Mouse (Mus musculus): ENCODE results near the gene Asb13. TPM values are rescaled to one million over a fixed set of nuclear protein-coding genes. Genes with fewer than 3 reads are reported as not detected.

Asb13 gene
- polyA plus RNA-seq, 1 experiment = 5.1 TPM

DNA sequence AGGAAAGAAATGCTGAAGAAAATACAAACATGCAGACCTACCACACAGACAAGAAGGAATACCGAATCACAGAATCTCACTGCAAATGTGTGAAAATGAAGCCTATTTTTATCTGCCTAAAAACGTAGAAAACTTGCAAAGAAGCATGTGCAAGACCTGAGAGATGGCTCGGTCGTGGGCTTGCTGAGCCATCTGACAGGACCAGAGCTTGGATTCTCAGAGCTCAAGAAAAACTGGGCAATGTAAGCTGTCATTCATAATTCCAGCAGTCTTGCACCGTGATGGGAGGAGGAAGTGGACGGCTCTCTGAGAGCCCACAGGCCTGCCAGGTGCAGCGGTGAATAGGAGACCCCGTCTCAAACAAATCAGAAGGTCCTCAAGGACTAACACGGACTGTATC, 1.3 kb upstream of the Asb13 start:
- TF ChIP-seq CTCF (IDR thresholded peaks at IDR 0.05; ENCODE audit: borderline replicate concordance, insufficient read depth, low read length) (no peak), POLR2A (IDR thresholded peaks at IDR 0.05; ENCODE audit: low read depth, low read length) (no peak)
- H3K27ac ChIP-seq (ENCODE audit: insufficient read depth, low read length) = no peak overlapping the region
- no peak overlapping the region for H3K4me3 ChIP-seq (ENCODE audit: insufficient read depth, low read length)
- no peaks in the 10 kb centered on the region for H3K4me1 ChIP-seq (ENCODE audit: control insufficient read depth, insufficient read depth, low read length)

DNA sequence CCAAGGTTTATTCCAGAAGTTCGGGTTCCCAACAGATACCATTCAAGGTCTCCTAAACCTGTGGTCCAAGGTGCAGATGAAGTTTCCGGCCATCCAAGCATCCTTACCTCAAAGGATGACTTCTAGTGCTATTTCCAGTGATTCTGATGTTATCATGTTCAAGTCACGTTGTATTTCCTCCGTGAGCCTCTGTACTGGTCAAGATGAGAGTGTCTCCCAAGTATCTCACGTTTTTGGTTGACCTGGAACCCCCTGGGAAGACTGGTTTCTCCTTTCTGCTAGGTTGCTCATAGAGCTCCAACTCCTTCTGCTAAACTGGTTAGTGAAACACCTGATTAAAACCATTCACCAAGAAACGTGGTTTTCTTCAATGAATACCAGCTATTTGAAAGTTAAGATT, 701 bp upstream of the Asb13 start:
- H3K27ac ChIP-seq (ENCODE audit: insufficient read depth, low read length) = no peak overlapping the region
- no peak overlapping the region for H3K4me3 ChIP-seq (ENCODE audit: insufficient read depth, low read length)
- TF ChIP-seq POLR2A (IDR thresholded peaks at IDR 0.05; ENCODE audit: low read depth, low read length) = no peak
- no peak for TF ChIP-seq CTCF (IDR thresholded peaks at IDR 0.05; ENCODE audit: borderline replicate concordance, insufficient read depth, low read length)
- H3K4me1 ChIP-seq (ENCODE audit: control insufficient read depth, insufficient read depth, low read length) = no peaks in the 10 kb centered on the region

DNA sequence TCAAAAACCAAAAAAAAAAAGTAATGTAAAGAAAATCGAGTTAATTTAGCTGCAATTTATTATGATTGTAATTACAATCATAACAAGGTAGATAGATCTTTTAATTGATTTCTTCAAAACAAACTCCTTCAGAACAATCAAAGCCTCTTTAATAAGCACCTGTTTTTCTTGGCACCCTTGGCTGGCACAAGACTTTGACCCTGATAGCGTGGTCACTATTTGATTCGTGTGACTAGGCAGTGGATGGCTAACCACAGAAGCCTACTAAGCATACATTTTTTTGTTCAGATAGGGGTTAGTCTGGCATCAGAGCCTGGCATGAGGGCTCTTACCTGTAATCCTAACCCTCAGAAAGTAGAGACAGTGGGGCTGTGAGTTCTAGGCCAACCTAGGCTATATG, 1.2 kb downstream of the Asb13 start:
- TF ChIP-seq CTCF (IDR thresholded peaks at IDR 0.05; ENCODE audit: borderline replicate concordance, insufficient read depth, low read length) (no peak), POLR2A (IDR thresholded peaks at IDR 0.05; ENCODE audit: low read depth, low read length) (no peak)
- Histone ChIP-seq H3K4me3 (ENCODE audit: insufficient read depth, low read length) (no peak overlapping the region), H3K27ac (ENCODE audit: insufficient read depth, low read length) (no peak overlapping the region), H3K4me1 (ENCODE audit: control insufficient read depth, insufficient read depth, low read length) (no peaks in the 10 kb centered on the region)

DNA sequence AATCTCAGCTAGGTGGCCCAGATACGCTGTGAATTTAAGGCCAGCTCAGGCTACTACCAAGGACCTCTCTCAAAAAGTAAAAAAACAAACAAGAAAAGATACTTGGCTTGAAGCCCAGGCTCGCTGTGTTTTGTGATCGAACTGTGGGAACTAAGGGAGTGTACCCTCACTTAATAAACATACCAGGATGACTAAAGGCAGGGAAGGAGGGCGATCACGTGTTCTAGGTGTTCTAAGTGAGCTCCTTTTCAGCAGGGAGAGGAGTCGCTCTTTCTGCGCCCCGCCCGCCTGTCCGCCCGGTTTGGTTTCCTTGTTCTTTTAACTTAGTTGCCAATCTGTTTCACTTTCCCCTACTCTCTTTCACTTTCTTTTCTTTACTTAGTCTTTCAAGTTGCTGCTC, 3.0 kb downstream of the Asb13 start:
- TF ChIP-seq CTCF (IDR thresholded peaks at IDR 0.05; ENCODE audit: borderline replicate concordance, insufficient read depth, low read length) (no peak), POLR2A (IDR thresholded peaks at IDR 0.05; ENCODE audit: low read depth, low read length) (no peak)
- no peak overlapping the region for H3K27ac ChIP-seq (ENCODE audit: insufficient read depth, low read length)

DNA sequence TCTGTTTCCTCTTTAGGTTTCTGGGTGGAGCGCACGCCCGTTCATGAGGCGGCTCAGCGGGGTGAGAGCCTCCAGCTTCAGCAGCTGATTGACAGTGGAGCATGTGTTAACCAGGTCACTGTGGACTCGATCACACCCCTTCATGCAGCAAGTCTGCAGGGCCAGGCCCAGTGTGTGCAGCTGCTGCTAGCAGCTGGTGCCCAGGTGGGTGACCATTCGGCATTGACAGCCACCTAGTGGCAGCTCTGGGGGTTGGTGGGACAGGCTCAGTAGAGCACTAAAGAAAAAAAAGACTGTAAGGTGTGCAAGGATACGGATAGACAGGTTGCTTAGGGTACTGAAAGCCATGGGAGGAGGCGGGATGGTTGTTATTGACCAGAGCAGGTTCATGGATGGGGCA, 8.2 kb downstream of the Asb13 start:
- no peak overlapping the region for H3K27ac ChIP-seq (ENCODE audit: insufficient read depth, low read length)
- TF ChIP-seq POLR2A (IDR thresholded peaks at IDR 0.05; ENCODE audit: low read depth, low read length) (no peak), CTCF (IDR thresholded peaks at IDR 0.05; ENCODE audit: borderline replicate concordance, insufficient read depth, low read length) (no peak)
- no peaks in the 10 kb centered on the region for H3K4me1 ChIP-seq (ENCODE audit: control insufficient read depth, insufficient read depth, low read length)
- no peak overlapping the region for H3K4me3 ChIP-seq (ENCODE audit: insufficient read depth, low read length)

More for the DNA sequence above, 3.0 kb downstream of the Asb13 start:
- H3K4me1 ChIP-seq (ENCODE audit: control insufficient read depth, insufficient read depth, low read length) = no peaks in the 10 kb centered on the region
- no peak overlapping the region for H3K4me3 ChIP-seq (ENCODE audit: insufficient read depth, low read length)

DNA sequence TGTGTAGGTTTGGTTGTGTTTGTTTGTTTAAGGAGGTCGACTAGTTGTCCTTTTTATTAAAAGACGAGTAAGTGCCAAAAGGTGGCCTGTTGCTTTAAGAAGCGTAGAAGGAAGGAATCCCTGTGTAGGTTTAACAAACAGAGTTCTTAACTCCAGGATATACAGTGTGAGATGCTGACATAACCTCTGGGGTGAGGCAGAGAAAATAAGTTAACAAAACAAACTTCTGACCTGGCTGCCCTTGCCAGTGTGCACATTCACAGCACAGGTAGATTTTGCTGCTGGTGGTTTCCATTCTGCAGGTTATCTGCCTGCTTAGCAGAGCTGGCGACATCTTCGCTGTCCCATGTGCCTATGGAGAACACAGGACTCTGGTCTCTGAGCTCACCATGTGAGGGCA, 8.7 kb downstream of the Asb13 start:
- no peak overlapping the region for H3K4me3 ChIP-seq (ENCODE audit: insufficient read depth, low read length)
- H3K27ac ChIP-seq (ENCODE audit: insufficient read depth, low read length) = no peak overlapping the region
- TF ChIP-seq CTCF (IDR thresholded peaks at IDR 0.05; ENCODE audit: borderline replicate concordance, insufficient read depth, low read length) = no peak
- TF ChIP-seq POLR2A (IDR thresholded peaks at IDR 0.05; ENCODE audit: low read depth, low read length) = no peak
- no peaks in the 10 kb centered on the region for H3K4me1 ChIP-seq (ENCODE audit: control insufficient read depth, insufficient read depth, low read length)

DNA sequence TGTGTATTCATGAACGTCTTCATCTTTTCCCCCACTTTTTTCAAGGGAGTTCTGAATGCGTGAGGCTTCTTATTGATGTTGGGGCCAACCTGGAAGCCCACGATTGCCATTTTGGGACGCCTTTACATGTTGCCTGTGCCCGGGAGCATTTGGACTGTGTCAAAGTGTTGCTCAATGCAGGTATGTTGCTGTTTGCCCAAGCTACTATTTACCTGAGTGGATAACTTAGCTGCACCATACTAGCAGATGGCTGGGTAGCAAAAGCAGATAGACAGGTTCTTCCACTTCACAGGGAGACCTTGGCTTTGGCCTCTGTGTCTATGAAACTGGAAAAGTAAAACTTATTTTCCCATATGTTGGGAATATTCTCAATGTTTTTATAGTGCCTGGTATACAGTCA, 11.0 kb downstream of the Asb13 start:
- TF ChIP-seq POLR2A (IDR thresholded peaks at IDR 0.05; ENCODE audit: low read depth, low read length) (no peak), CTCF (IDR thresholded peaks at IDR 0.05; ENCODE audit: borderline replicate concordance, insufficient read depth, low read length) (no peak)
- no peak overlapping the region for H3K4me3 ChIP-seq (ENCODE audit: insufficient read depth, low read length)
- H3K27ac ChIP-seq (ENCODE audit: insufficient read depth, low read length) = no peak overlapping the region
- H3K4me1 ChIP-seq (ENCODE audit: control insufficient read depth, insufficient read depth, low read length) = no peaks in the 10 kb centered on the region

DNA sequence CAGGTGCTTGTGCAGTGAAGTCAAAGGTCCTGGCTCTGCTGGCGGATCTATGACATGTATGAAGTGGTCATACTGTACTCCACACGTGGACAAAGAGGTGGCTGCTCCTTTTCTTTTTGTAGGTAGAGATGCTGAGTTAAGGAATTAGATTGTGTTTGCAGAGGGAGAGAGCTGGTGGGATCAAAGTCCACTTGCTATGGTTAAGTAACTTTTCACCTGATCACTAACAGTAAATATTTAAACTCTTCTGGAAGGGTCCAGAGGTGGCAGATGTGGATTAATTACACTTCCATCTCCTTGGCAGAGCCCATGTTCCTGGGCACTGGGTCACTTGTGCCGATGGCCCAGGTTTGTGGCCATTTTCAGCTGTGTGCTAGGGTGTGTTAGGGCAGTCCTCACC, 12.1 kb downstream of the Asb13 start:
- no peaks in the 10 kb centered on the region for H3K4me1 ChIP-seq (ENCODE audit: control insufficient read depth, insufficient read depth, low read length)
- TF ChIP-seq CTCF (IDR thresholded peaks at IDR 0.05; ENCODE audit: borderline replicate concordance, insufficient read depth, low read length) (no peak), POLR2A (IDR thresholded peaks at IDR 0.05; ENCODE audit: low read depth, low read length) (no peak)

DNA sequence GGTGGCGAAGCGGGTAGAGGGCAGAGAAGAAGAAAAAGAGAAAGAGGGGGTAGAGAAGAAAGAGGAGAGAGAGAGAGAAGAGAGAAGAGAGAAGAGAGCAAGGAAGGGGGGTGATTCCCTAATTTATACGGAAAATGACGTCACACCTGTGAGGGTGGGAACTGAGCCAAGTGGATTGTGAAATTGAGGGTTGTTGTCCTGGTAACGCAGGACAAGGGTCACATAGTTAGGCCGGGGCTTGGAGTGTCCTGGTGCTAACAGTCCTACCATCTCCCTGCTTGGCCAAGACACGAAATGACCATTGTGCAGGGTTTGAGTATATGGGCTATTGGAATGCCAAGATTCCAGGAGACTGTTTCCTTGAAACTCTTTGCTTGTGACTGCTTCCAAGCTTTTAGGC, 12.7 kb downstream of the Asb13 start:
- Histone ChIP-seq H3K4me3 (ENCODE audit: insufficient read depth, low read length) (no peak overlapping the region), H3K27ac (ENCODE audit: insufficient read depth, low read length) (no peak overlapping the region), H3K4me1 (ENCODE audit: control insufficient read depth, insufficient read depth, low read length) (no peaks in the 10 kb centered on the region)

More for the DNA sequence above, 12.1 kb downstream of the Asb13 start:
- Histone ChIP-seq H3K4me3 (ENCODE audit: insufficient read depth, low read length) (no peak overlapping the region), H3K27ac (ENCODE audit: insufficient read depth, low read length) (no peak overlapping the region)

DNA sequence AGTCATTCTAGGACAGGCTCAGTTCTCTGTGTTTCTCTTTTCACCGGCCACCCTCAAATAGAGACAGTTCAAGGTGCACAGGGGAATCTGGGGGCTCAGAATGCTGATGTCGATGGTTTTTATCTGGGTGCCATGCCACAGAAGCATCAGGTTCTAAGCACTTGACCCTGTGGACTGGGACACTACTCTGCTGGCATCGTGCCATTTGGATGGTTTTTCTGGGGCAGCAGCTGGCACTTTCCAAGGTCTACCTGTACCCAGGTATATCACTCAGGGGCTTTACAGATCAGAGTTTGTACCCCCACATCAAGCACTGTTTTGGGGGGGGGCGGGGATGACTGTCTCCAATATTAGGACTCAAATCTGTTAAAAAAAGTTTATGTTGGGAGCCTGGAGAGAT, 16.7 kb downstream of the Asb13 start:
- H3K27ac ChIP-seq (ENCODE audit: insufficient read depth, low read length) = no peak overlapping the region
- H3K4me3 ChIP-seq (ENCODE audit: insufficient read depth, low read length) = no peak overlapping the region
- H3K4me1 ChIP-seq (ENCODE audit: control insufficient read depth, insufficient read depth, low read length) = no peaks in the 10 kb centered on the region
- TF ChIP-seq CTCF (IDR thresholded peaks at IDR 0.05; ENCODE audit: borderline replicate concordance, insufficient read depth, low read length) (no peak), POLR2A (IDR thresholded peaks at IDR 0.05; ENCODE audit: low read depth, low read length) (no peak)

More for the DNA sequence above, 12.7 kb downstream of the Asb13 start:
- no peak for TF ChIP-seq POLR2A (IDR thresholded peaks at IDR 0.05; ENCODE audit: low read depth, low read length)
- TF ChIP-seq CTCF (IDR thresholded peaks at IDR 0.05; ENCODE audit: borderline replicate concordance, insufficient read depth, low read length) = no peak

DNA sequence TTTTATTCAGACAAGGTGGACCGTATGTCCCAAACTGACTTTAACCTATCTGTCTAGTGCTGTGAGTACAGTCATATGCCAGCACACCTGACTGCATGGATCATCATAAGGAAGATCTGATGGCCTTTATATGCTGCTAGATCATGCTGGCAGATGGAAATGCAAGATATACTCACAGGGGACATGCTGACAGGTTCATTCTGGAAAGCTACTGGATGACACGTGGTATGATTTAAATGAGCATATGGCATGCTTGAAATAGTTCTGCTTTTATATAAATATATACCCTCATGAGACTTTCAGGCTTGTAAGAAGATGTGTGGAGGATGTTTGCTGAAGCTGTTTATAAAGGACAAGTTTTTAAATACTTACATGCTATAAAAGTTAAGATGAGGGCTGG, 20.6 kb downstream of the Asb13 start:
- H3K4me1 ChIP-seq (ENCODE audit: control insufficient read depth, insufficient read depth, low read length) = no peaks in the 10 kb centered on the region
- TF ChIP-seq POLR2A (IDR thresholded peaks at IDR 0.05; ENCODE audit: low read depth, low read length) (no peak), CTCF (IDR thresholded peaks at IDR 0.05; ENCODE audit: borderline replicate concordance, insufficient read depth, low read length) (no peak)
- H3K27ac ChIP-seq (ENCODE audit: insufficient read depth, low read length) = no peak overlapping the region
- H3K4me3 ChIP-seq (ENCODE audit: insufficient read depth, low read length) = no peak overlapping the region

Data from embryonic fibroblast, embryonic 13.5 days (primary cell).